Mouse (Mus musculus) ES-Bruce4 (cell line): ENCODE results near the gene Prr22. TPM values are rescaled to one million over a fixed set of nuclear protein-coding genes. Genes with fewer than 3 reads are reported as not detected.

Source experiments
- H3K27ac ChIP-seq: 2 replicates; pipeline ENCODE4 v1.5.1; 2012; ENCODE audit warnings: low read length, inconsistent platforms; ENCODE audit not compliant: insufficient read depth
- H3K27me3 ChIP-seq: 2 replicates; pipeline ENCODE4 v1.6.1; 2012; ENCODE audit warnings: mild to moderate bottlenecking, low read length, inconsistent platforms; ENCODE audit not compliant: control insufficient read depth, poor library complexity, insufficient read depth, severe bottlenecking
- H3K36me3 ChIP-seq: 2 replicates; pipeline ENCODE4 v1.6.1; 2012; ENCODE audit warnings: inconsistent platforms, mild to moderate bottlenecking, low read length, moderate library complexity; ENCODE audit not compliant: control insufficient read depth, poor library complexity, insufficient read depth, severe bottlenecking
- H3K4me1 ChIP-seq: one replicate; pipeline ENCODE4 v1.8.1; 2011; ENCODE audit warnings: low read length; ENCODE audit not compliant: control insufficient read depth, insufficient read depth
- H3K4me3 ChIP-seq: 2 replicates; pipeline ENCODE4 v1.5.1; 2011; ENCODE audit warnings: low read depth, mild to moderate bottlenecking, low read length
- H3K9ac ChIP-seq: 2 replicates; pipeline ENCODE4 v1.6.1; 2012; ENCODE audit warnings: low read depth, mild to moderate bottlenecking, inconsistent platforms; ENCODE audit not compliant: poor library complexity, severe bottlenecking
- H3K9me3 ChIP-seq: replicated peaks from 2 replicates; pipeline ENCODE4 v1.6.1; 2012; ENCODE audit warnings: mild to moderate bottlenecking, low read length, inconsistent platforms; ENCODE audit not compliant: control insufficient read depth, poor library complexity, insufficient read depth, severe bottlenecking
- CTCF ChIP-seq: IDR thresholded peaks from one replicate; pipeline ENCODE4 v1.8.1; 2011; ENCODE audit warnings: low read depth, low read length
- EP300 ChIP-seq: IDR thresholded peaks from 2 replicates; pipeline ENCODE4 v1.6.1; 2011; ENCODE audit warnings: low read depth, low read length; ENCODE audit not compliant: insufficient read depth
- POLR2A ChIP-seq: IDR thresholded peaks from one replicate; pipeline ENCODE4 v1.8.1; 2011; ENCODE audit warnings: low read length; ENCODE audit not compliant: insufficient read depth
- polyA plus RNA-seq: library from polyadenylated mRNA; stranded (reverse); fragments of >200 nt; gene quantifications from 2 replicates; pipeline ENCODE4 v1.2.4, GENCODE M21; 2011; ENCODE audit warnings: low read depth; ENCODE audit not compliant: missing spikeins, insufficient read depth, insufficient read length

Gene Prr22
- polyA plus RNA-seq, 1 experiment, result not detected

GRCm38 (mm10) chr17:56789286-56789685 lies 19.2 kb downstream of the Prr22 start:
- no peak overlapping the region for H3K9ac ChIP-seq
- TF ChIP-seq CTCF (no peak), POLR2A (no peak), EP300 (no peak)
- H3K4me1 ChIP-seq, result no peaks in the 10 kb centered on the region
- H3K27me3 ChIP-seq, result no peaks in the 10 kb centered on the region
- H3K9me3 ChIP-seq, result no peaks in the 10 kb centered on the region
- H3K27ac ChIP-seq, result no peak overlapping the region
- H3K36me3 ChIP-seq, result no peaks in the 10 kb centered on the region
- H3K4me3 ChIP-seq, result no peak overlapping the region

- H3K36me3 ChIP-seq, result no peaks in the 10 kb centered on the region
- H3K27me3 ChIP-seq, result no peaks in the 10 kb centered on the region
- no peaks in the 10 kb centered on the region for H3K9me3 ChIP-seq
- H3K4me1 ChIP-seq, result no peaks in the 10 kb centered on the region
- H3K9ac ChIP-seq, result no peak overlapping the region
- no peak overlapping the region for H3K27ac ChIP-seq
- no peak for TF ChIP-seq EP300
- H3K4me3 ChIP-seq, result no peak overlapping the region
These were observed 22.5 kb downstream of the Prr22 start for GRCm38 (mm10) chr17:56792588-56792987.

- no peak for TF ChIP-seq EP300
- TF ChIP-seq POLR2A, result no peak
- TF ChIP-seq CTCF, result no peak
- Histone ChIP-seq H3K9ac (no peak overlapping the region), H3K27ac (no peak overlapping the region), H3K9me3 (no peaks in the 10 kb centered on the region), H3K4me3 (no peak overlapping the region), H3K27me3 (no peaks in the 10 kb centered on the region), H3K36me3 (no peaks in the 10 kb centered on the region), H3K4me1 (no peaks in the 10 kb centered on the region)
These were observed 23.7 kb downstream of the Prr22 start for GRCm38 (mm10) chr17:56793614-56794319.

GRCm38 (mm10) chr17:56799276-56799675 lies 29.2 kb downstream of the Prr22 start:
- H3K27ac ChIP-seq, result no peak overlapping the region
- no peaks in the 10 kb centered on the region for H3K4me1 ChIP-seq
- H3K27me3 ChIP-seq, result no peaks in the 10 kb centered on the region
- H3K9ac ChIP-seq, result no peak overlapping the region
- no peak overlapping the region for H3K4me3 ChIP-seq
- H3K9me3 ChIP-seq, result no peaks in the 10 kb centered on the region
- TF ChIP-seq POLR2A (no peak), EP300 (no peak), CTCF (no peak)
- H3K36me3 ChIP-seq, result no peaks in the 10 kb centered on the region

GRCm38 (mm10) chr17:56802065-56802464 lies 32.0 kb downstream of the Prr22 start:
- Histone ChIP-seq H3K4me1 (no peaks in the 10 kb centered on the region), H3K9me3 (no peaks in the 10 kb centered on the region), H3K27ac (no peak overlapping the region), H3K9ac (no peak overlapping the region), H3K4me3 (no peak overlapping the region), H3K27me3 (no peaks in the 10 kb centered on the region), H3K36me3 (no peaks in the 10 kb centered on the region)
- TF ChIP-seq EP300, result no peak
- no peak for TF ChIP-seq POLR2A
- no peak for TF ChIP-seq CTCF

GRCm38 (mm10) chr17:56804952-56805351 lies 34.9 kb downstream of the Prr22 start:
- Histone ChIP-seq H3K36me3 (no peaks in the 10 kb centered on the region), H3K27me3 (no peaks in the 10 kb centered on the region), H3K9ac (no peak overlapping the region), H3K9me3 (no peaks in the 10 kb centered on the region), H3K27ac (no peak overlapping the region), H3K4me3 (no peak overlapping the region), H3K4me1 (no peaks in the 10 kb centered on the region)
- no peak for TF ChIP-seq POLR2A
- no peak for TF ChIP-seq EP300
- no peak for TF ChIP-seq CTCF
